Mouse (Mus musculus) intestine, postnatal 0 days (tissue): Measurements from ENCODE around the gene Neurl3. TPM values are rescaled to one million over a fixed set of nuclear protein-coding genes. Genes with fewer than 3 reads are reported as not detected.

ENCODE experiments used
- ATAC-seq: fragments of 200-750 bp; cut with Nextera tagmentation; 2 replicates; pipeline ENCODE4 v1.8.0; 2017; ENCODE audit warnings: mild to moderate bottlenecking, moderate TSS enrichment, moderate library complexity
- H3K27ac ChIP-seq: fragments of 300-500 bp; sonication (generic); 2 replicates; pipeline ENCODE4 v1.5.1; 2014; ENCODE audit warnings: mild to moderate bottlenecking, low read depth, low read length, moderate library complexity
- H3K27me3 ChIP-seq: fragments of 300-500 bp; sonication (generic); replicated peaks from 2 replicates; pipeline ENCODE4 v1.6.1; 2014; ENCODE audit warnings: low read length, mixed read lengths; ENCODE audit not compliant: control insufficient read depth, insufficient read depth
- H3K36me3 ChIP-seq: fragments of 300-500 bp; sonication (generic); 2 replicates; pipeline ENCODE4 v1.6.1; 2014; ENCODE audit warnings: mild to moderate bottlenecking, moderate library complexity; ENCODE audit not compliant: control insufficient read depth, insufficient read depth
- H3K4me1 ChIP-seq: fragments of 300-500 bp; sonication (generic); replicated peaks from 2 replicates; pipeline ENCODE4 v1.6.1; 2014; ENCODE audit warnings: antibody characterized with exemption, low read length, mixed read lengths; ENCODE audit not compliant: control insufficient read depth, insufficient read depth
- H3K4me2 ChIP-seq: fragments of 300-500 bp; sonication (generic); replicated peaks from 2 replicates; pipeline ENCODE4 v1.6.1; 2014; ENCODE audit warnings: low read depth, mild to moderate bottlenecking, moderate library complexity
- H3K4me3 ChIP-seq: fragments of 300-500 bp; sonication (generic); 2 replicates; pipeline ENCODE4 v1.5.1; 2014; ENCODE audit warnings: low read depth, low read length
- H3K9ac ChIP-seq: fragments of 300-500 bp; sonication (generic); 2 replicates; pipeline ENCODE4 v1.6.1; 2014; ENCODE audit warnings: mild to moderate bottlenecking, low read depth, low read length
- H3K9me3 ChIP-seq: fragments of 300-500 bp; sonication (generic); 2 replicates; pipeline ENCODE4 v1.6.1; 2016; ENCODE audit warnings: mixed run types; ENCODE audit not compliant: control insufficient read depth
- CTCF ChIP-seq: sonication (generic); IDR thresholded peaks from 2 replicates; pipeline ENCODE4 v1.5.1; 2016; ENCODE audit warnings: low read depth, mild to moderate bottlenecking, control low read depth, antibody characterized with exemption, moderate library complexity
- WGBS: fragments of 180-500 bp; shearing (Covaris S2); extraction: QIAGEN DNeasy Blood & Tissue Kit; methylation state at CpG from one replicate; pipeline ENCODE4 v1.1.7; 2014; 5-methylcytosine and 5-hydroxymethylcytosine counted together
- polyA plus RNA-seq: library from polyadenylated mRNA; unstranded; fragments of >200 nt; fragmentation: Nextera tagmentation; extraction: Ambion mirVana; gene quantifications from 2 replicates; pipeline ENCODE4 v1.2.1, GENCODE M21; 2015

Neurl3 gene
- polyA plus RNA-seq, 1 experiment from 2014 or later: 15.6 TPM

GRCm38 (mm10) chr1:36299676-36300075, 25.2 kb upstream of the Neurl3 start:
- Histone ChIP-seq H3K9ac (no peak overlapping the region), H3K9me3 (no peaks in the 10 kb centered on the region), H3K4me1 (peaks cover 4% of the 10 kb centered on the region), H3K4me3 (no peak overlapping the region), H3K36me3 (no peaks in the 10 kb centered on the region), H3K27ac (no peak overlapping the region), H3K4me2 (no peak overlapping the region), H3K27me3 (peaks cover 16% of the 10 kb centered on the region; the same call in 1 of the 2 replicates)
- no peak for ATAC-seq
- TF ChIP-seq CTCF: no peak
- WGBS: 65% methylated on average over 2 of the region's 2 CpGs

GRCm38 (mm10) chr1:36299126-36299525, 24.6 kb upstream of the Neurl3 start:
- Histone ChIP-seq H3K4me1 (peaks cover 4% of the 10 kb centered on the region), H3K27ac (no peak overlapping the region), H3K36me3 (no peaks in the 10 kb centered on the region), H3K4me3 (no peak overlapping the region), H3K27me3 (peaks cover 16% of the 10 kb centered on the region; the same call in 1 of the 2 replicates), H3K9me3 (no peaks in the 10 kb centered on the region), H3K4me2 (no peak overlapping the region), H3K9ac (no peak overlapping the region)
- WGBS: 44% methylated on average over 13 of the region's 13 CpGs
- no peak for TF ChIP-seq CTCF
- no peak for ATAC-seq

GRCm38 (mm10) chr1:36298107-36298506, 23.6 kb upstream of the Neurl3 start:
- no peak for ATAC-seq
- Histone ChIP-seq H3K4me3 (no peak overlapping the region), H3K9ac (no peak overlapping the region), H3K9me3 (no peaks in the 10 kb centered on the region), H3K27me3 (peaks cover 16% of the 10 kb centered on the region; the same call in 1 of the 2 replicates), H3K4me1 (peaks cover 3% of the 10 kb centered on the region), H3K36me3 (no peaks in the 10 kb centered on the region), H3K27ac (no peak overlapping the region), H3K4me2 (no peak overlapping the region)
- 76% methylated on average over 4 of the region's 4 CpGs for WGBS
- no peak for TF ChIP-seq CTCF

- H3K4me2 ChIP-seq: no peak overlapping the region
- H3K27ac ChIP-seq: no peak overlapping the region
- no peaks in the 10 kb centered on the region for H3K4me1 ChIP-seq
- WGBS: 64% methylated on average over 9 of the region's 9 CpGs
- no peaks in the 10 kb centered on the region for H3K36me3 ChIP-seq
- TF ChIP-seq CTCF: no peak
- no peak overlapping the region for H3K9ac ChIP-seq
- H3K4me3 ChIP-seq: no peak overlapping the region
- no peaks in the 10 kb centered on the region for H3K9me3 ChIP-seq
- H3K27me3 ChIP-seq: 0 out of 2 replicates have a peak, but pooled peaks cover 10% of the 10 kb centered on the region
- ATAC-seq: no peak
These were observed 22.1 kb upstream of the Neurl3 start for GRCm38 (mm10) chr1:36296466-36297149.

- Histone ChIP-seq H3K4me3 (no peak overlapping the region), H3K27me3 (0 out of 2 replicates have a peak, but pooled peaks cover 10% of the 10 kb centered on the region), H3K9ac (no peak overlapping the region), H3K4me2 (no peak overlapping the region), H3K9me3 (no peaks in the 10 kb centered on the region), H3K4me1 (no peaks in the 10 kb centered on the region), H3K27ac (no peak overlapping the region), H3K36me3 (no peaks in the 10 kb centered on the region)
- TF ChIP-seq CTCF: no peak
- no peak for ATAC-seq
- WGBS: 56% methylated on average over 3 of the region's 3 CpGs
These were observed 19.9 kb upstream of the Neurl3 start for GRCm38 (mm10) chr1:36294402-36294801.

GRCm38 (mm10) chr1:36293470-36293869, 19.0 kb upstream of the Neurl3 start:
- Histone ChIP-seq H3K4me1 (no peaks in the 10 kb centered on the region), H3K4me3 (no peak overlapping the region), H3K9ac (no peak overlapping the region), H3K27me3 (0 out of 2 replicates have a peak, but pooled peaks cover 6% of the 10 kb centered on the region), H3K4me2 (no peak overlapping the region), H3K9me3 (no peaks in the 10 kb centered on the region), H3K27ac (no peak overlapping the region), H3K36me3 (no peaks in the 10 kb centered on the region)
- no peak for TF ChIP-seq CTCF
- ATAC-seq: no peak
- 89% methylated on average over 8 of the region's 8 CpGs for WGBS

- no peak overlapping the region for H3K9ac ChIP-seq
- no peak for TF ChIP-seq CTCF
- ATAC-seq: no peak
- H3K4me2 ChIP-seq: no peak overlapping the region
- no peak overlapping the region for H3K4me3 ChIP-seq
- WGBS: 88% methylated on average over 6 of the region's 6 CpGs
- H3K27ac ChIP-seq: no peak overlapping the region
- H3K4me1 ChIP-seq: no peaks in the 10 kb centered on the region
- no peaks in the 10 kb centered on the region for H3K27me3 ChIP-seq
- no peaks in the 10 kb centered on the region for H3K9me3 ChIP-seq
- no peaks in the 10 kb centered on the region for H3K36me3 ChIP-seq
These were observed 7.4 kb upstream of the Neurl3 start for GRCm38 (mm10) chr1:36281849-36282248.
